Comparison of ENCODE assay signal across 16 mouse cellular contexts in the genomic region with DNA sequence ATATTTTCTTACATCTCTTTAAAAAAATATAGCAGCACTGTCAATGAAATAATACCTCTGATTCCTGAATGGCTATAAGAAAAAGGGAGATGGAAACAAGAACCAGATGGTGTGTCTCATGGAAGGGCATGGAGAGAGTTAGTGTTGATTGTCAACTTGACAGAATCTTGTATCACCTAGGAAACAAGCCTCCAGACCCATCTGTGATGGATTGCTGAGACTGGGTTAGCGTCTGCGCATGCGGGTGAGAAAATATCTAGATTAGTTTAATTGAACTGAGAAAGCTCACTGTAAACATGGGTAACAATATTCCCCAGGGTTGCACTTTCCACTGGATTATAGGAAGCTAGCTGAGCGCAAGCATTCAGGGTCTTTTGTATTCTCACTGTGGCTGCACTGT.
DNase-seq lines count a peak whose midpoint lies in the region; ATAC-seq and TF ChIP-seq lines count a peak whose summit lies in the region.
"Had no signal": no experiment of that assay in that cellular context is flagged by ENCODE, and none has a peak within 500 bp of the region (broad histone marks: within the 10 kb centered on the region; RNA-seq: fewer than 3 reads in every experiment).

No protein-coding gene starts in this region.

- no peak overlapping the region for H3K9ac ChIP-seq in midbrain, postnatal 0 days (replicated peaks; ENCODE audit: low read length, poor library complexity, severe bottlenecking)
- H3K9ac ChIP-seq in midbrain, embryonic 16.5 days (ENCODE audit: low read depth, low read length): no peak overlapping the region
- H3K9ac ChIP-seq: embryonic facial prominence, embryonic 12.5 days; limb, embryonic 15.5 days had no signal

- intact Hi-C loops in left cerebral cortex, postnatal 10 days (cut with DNase I): no loop called here

- no peaks in the 10 kb centered on the region for H3K36me3 ChIP-seq in midbrain, postnatal 0 days (ENCODE audit: insufficient read depth, low read length)
- no peaks in the 10 kb centered on the region for H3K36me3 ChIP-seq in midbrain, embryonic 16.5 days (ENCODE audit: control insufficient read depth, insufficient read depth, low read length)
- H3K36me3 ChIP-seq: embryonic facial prominence, embryonic 12.5 days; limb, embryonic 15.5 days had no signal

- H3K4me1 ChIP-seq in midbrain, postnatal 0 days (ENCODE audit: insufficient read depth, low read length): no peaks in the 10 kb centered on the region
- H3K4me1 ChIP-seq in midbrain, embryonic 16.5 days (ENCODE audit: control insufficient read depth, insufficient read depth, low read length): no peaks in the 10 kb centered on the region
- H3K4me1 ChIP-seq: embryonic facial prominence, embryonic 12.5 days; limb, embryonic 15.5 days had no signal

- H3K4me2 ChIP-seq in midbrain, postnatal 0 days (ENCODE audit: low read depth, low read length, poor library complexity, severe bottlenecking): no peak overlapping the region
- no peak overlapping the region for H3K4me2 ChIP-seq in midbrain, embryonic 16.5 days (ENCODE audit: low read length)
- H3K4me2 ChIP-seq: embryonic facial prominence, embryonic 12.5 days; limb, embryonic 15.5 days had no signal

- DNase-seq in embryo, embryonic 10.5 days (ENCODE audit: low spot score): peak; percentile 4
- DNase-seq in embryo, embryonic 10 days (ENCODE audit: low spot score): no peak
- DNase-seq in midbrain, postnatal 0 days (ENCODE audit: low spot score): peak; percentile 42
- peak; percentile 23 to 52 for DNase-seq in left cerebral cortex, postnatal 10 days (ENCODE audit: extremely low spot score in 1 of 2, low spot score in 2 of 2)
- DNase-seq in gastrocnemius, postnatal 10 days: no peak
- no peak for DNase-seq in kidney, adult 8-10 months
- DNase-seq in urinary bladder, postnatal 25 days (ENCODE audit: low spot score): no peak
- DNase-seq: adrenal gland, postnatal 14 days; cerebellum, adult 11-12 months; heart, postnatal 36 days; kidney, postnatal 25 days; lung, adult 2 months; spleen, adult 18-20 months had no signal

- 74% methylated on average over 4 of the region's 4 CpGs for WGBS in midbrain, postnatal 0 days
- WGBS in midbrain, embryonic 16.5 days: 83% methylated on average over 4 of the region's 4 CpGs

- no peak overlapping the region for H3K27ac ChIP-seq in midbrain, postnatal 0 days (ENCODE audit: low read depth, low read length)
- no peak overlapping the region for H3K27ac ChIP-seq in midbrain, embryonic 16.5 days (ENCODE audit: low read length)
- H3K27ac ChIP-seq: embryonic facial prominence, embryonic 12.5 days; limb, embryonic 15.5 days had no signal

- no peak for TF ChIP-seq CTCF in midbrain, postnatal 0 days (IDR thresholded peaks at IDR 0.05)

- H3K4me3 ChIP-seq in midbrain, postnatal 0 days (ENCODE audit: low read depth, low read length): no peak overlapping the region
- H3K4me3 ChIP-seq in midbrain, embryonic 16.5 days (ENCODE audit: low read depth, low read length): no peak overlapping the region
- H3K4me3 ChIP-seq: embryonic facial prominence, embryonic 12.5 days; limb, embryonic 15.5 days had no signal

- H3K9me3 ChIP-seq in midbrain, postnatal 0 days (ENCODE audit: low read length): no peaks in the 10 kb centered on the region
- H3K9me3 ChIP-seq in midbrain, embryonic 16.5 days (replicated peaks; ENCODE audit: control insufficient read depth, low read length, poor library complexity, severe bottlenecking): no peaks in the 10 kb centered on the region
- H3K9me3 ChIP-seq: embryonic facial prominence, embryonic 12.5 days; limb, embryonic 15.5 days had no signal

- ATAC-seq in midbrain, postnatal 0 days (ENCODE audit: low FRiP score): no peak
- ATAC-seq in midbrain, embryonic 16.5 days: no peak

- H3K27me3 ChIP-seq in midbrain, postnatal 0 days (ENCODE audit: insufficient read depth, low read length): no peaks in the 10 kb centered on the region
- H3K27me3 ChIP-seq in midbrain, embryonic 16.5 days (ENCODE audit: control insufficient read depth, insufficient read depth, low read depth, low read length): no peaks in the 10 kb centered on the region
- H3K27me3 ChIP-seq: embryonic facial prominence, embryonic 12.5 days; limb, embryonic 15.5 days had no signal

Comparison
In these comparisons a context has a peak if more than half of its experiments do, and no peak if none do; other contexts are left out.
1. DNase-seq: peak in embryo, embryonic 10.5 days (single experiment), midbrain, postnatal 0 days (single experiment) and left cerebral cortex, postnatal 10 days (2 of 2); none in embryo, embryonic 10 days (single experiment), gastrocnemius, postnatal 10 days (single experiment), kidney, adult 8-10 months (0 of 2) and urinary bladder, postnatal 25 days (single experiment).